Mouse (Mus musculus) regulatory T cell (primary cell): ENCODE data around the gene B3gnt3.

Experiments
- in situ Hi-C: fragments of 300-600 bp; cut with MboI, MseI; formaldehyde crosslinking; loops from one replicate; pipeline ENCODE4 v1.15.1; 2025; ENCODE audit warnings: high pct_unique_total_duplicates

The B3gnt3 gene

GRCm38 (mm10) chr8:71654600-71654999 lies 47.0 kb downstream of the B3gnt3 start:
- in situ Hi-C loops: no loop called here

GRCm38 (mm10) chr8:71645510-71645909 lies 56.1 kb downstream of the B3gnt3 start:
- in situ Hi-C loops: no loop called here
